Mouse (Mus musculus): ENCODE measurements around the gene Dgat2. TPM values are rescaled to one million over a fixed set of nuclear protein-coding genes. Genes with fewer than 3 reads are reported as not detected.

Dgat2 gene
- polyA plus RNA-seq, 1 experiment from 2014 or later: 44.2 TPM

DNA sequence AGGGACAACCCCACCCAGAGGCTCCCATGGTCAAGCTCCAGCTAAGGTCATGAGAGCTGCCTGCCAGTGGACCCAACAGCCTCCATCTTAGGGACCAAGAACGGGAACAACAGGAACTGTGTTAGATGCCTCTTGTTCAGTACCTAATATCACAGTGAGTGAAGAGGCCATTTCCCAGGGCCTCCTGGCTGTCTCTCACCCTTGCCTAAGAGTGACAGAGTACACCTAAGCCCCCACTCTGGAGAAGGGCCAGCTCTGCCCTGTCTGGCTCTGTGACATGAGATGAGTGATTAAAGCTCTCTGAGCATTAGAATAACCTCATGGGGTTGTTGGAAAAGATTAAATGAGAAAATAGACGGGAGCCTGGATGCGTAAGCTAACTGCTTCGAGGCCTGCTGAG is 8.5 kb downstream of the Dgat2 start:
- H3K4me3 ChIP-seq (ENCODE audit: low read depth, low read length): no peak overlapping the region
- ATAC-seq (replicated peaks; ENCODE audit: low FRiP score, low TSS enrichment, low read depth): no peak
- H3K9me3 ChIP-seq (ENCODE audit: control insufficient read depth, low read length): no peaks in the 10 kb centered on the region
- DNase-seq (ENCODE audit: low spot score): no peak
- H3K4me1 ChIP-seq (replicated peaks; ENCODE audit: control insufficient read depth, insufficient read depth, low read length): peaks cover 3% of the 10 kb centered on the region; the same call in 1 of the 2 replicates
- H3K27me3 ChIP-seq (replicated peaks; ENCODE audit: control insufficient read depth, insufficient read depth, low read length): no peaks in the 10 kb centered on the region
- WGBS: 93% methylated on average over 4 of the region's 4 CpGs
- no peak overlapping the region for H3K4me2 ChIP-seq (ENCODE audit: low read length)
- no peak overlapping the region for H3K9ac ChIP-seq (ENCODE audit: low read length)
- H3K36me3 ChIP-seq (ENCODE audit: control insufficient read depth, insufficient read depth, low read length): no peaks in the 10 kb centered on the region
- H3K27ac ChIP-seq (ENCODE audit: low read depth): no peak overlapping the region

DNA sequence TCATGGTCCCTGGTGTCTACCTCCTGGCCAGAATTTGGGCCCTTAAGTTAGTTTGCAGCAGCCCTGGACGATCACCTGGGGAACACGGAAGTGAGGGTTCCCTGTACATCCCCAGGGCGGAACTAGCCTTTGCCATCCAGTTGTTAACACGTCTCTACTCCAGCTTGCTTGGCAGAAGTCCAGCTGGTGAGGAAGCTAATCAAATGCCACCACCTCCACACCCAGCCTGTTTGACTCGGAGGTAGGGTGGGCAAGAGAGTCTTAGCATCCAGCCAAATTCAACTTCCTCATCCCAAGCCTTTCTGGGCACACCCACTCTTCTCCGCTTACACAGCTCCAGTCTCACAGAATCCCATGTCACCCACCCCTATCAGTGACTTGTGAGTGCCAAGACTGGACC is 9.6 kb downstream of the Dgat2 start:
- DNase-seq (ENCODE audit: low spot score) (no peak), ATAC-seq (replicated peaks; ENCODE audit: low FRiP score, low TSS enrichment, low read depth) (no peak)
- H3K36me3 ChIP-seq (ENCODE audit: control insufficient read depth, insufficient read depth, low read length): no peaks in the 10 kb centered on the region
- WGBS: 89% methylated on average over 6 of the region's 6 CpGs
- no peaks in the 10 kb centered on the region for H3K9me3 ChIP-seq (ENCODE audit: control insufficient read depth, low read length)
- H3K4me3 ChIP-seq (ENCODE audit: low read depth, low read length): no peak overlapping the region
- no peak overlapping the region for H3K9ac ChIP-seq (ENCODE audit: low read length)
- H3K4me1 ChIP-seq (replicated peaks; ENCODE audit: control insufficient read depth, insufficient read depth, low read length): peaks cover 3% of the 10 kb centered on the region; the same call in 1 of the 2 replicates
- H3K4me2 ChIP-seq (ENCODE audit: low read length): no peak overlapping the region
- H3K27ac ChIP-seq (ENCODE audit: low read depth): no peak overlapping the region
- no peaks in the 10 kb centered on the region for H3K27me3 ChIP-seq (replicated peaks; ENCODE audit: control insufficient read depth, insufficient read depth, low read length)

DNA sequence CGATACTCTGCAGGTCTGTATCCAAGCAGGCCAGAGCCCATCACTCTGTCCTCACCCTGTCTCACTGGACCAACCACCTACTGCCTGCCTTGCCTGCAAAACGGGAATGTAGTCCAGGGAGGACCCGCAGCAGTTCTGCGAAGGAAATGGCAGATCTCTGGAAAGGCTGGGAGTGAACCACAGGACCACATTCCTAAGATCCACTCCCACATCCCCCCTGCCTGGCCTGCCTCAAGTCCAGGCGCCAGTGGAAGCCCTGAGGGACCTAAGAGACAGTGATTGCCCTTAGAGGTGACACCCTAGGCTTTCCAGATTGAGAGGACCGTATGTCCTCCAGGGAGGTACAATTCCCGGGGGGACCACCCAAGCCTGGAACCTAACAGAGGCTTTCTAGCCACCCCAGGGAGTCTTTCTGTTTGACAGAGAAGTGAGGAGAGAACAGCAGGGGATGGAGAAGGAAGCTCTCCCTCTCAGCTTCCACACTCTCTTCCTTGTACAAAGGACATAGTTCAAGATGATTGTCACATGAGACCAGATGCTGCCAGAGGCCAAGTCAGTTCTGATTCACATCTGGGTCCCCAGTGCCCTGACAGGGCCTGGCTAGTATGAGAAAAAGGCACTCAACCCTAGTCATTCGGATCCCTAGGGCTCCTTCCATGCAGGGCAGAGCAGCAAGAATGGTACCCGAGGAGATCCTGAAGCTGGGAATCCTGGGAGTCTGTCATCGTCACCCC is 10.6 kb downstream of the Dgat2 start:
- H3K4me1 ChIP-seq (replicated peaks; ENCODE audit: control insufficient read depth, insufficient read depth, low read length): peaks cover 3% of the 10 kb centered on the region; the same call in 1 of the 2 replicates
- WGBS: 56% methylated on average over 10 of the region's 10 CpGs
- DNase-seq (ENCODE audit: low spot score) (no peak), ATAC-seq (replicated peaks; ENCODE audit: low FRiP score, low TSS enrichment, low read depth) (no peak)
- no peaks in the 10 kb centered on the region for H3K9me3 ChIP-seq (ENCODE audit: control insufficient read depth, low read length)
- no peak overlapping the region for H3K4me3 ChIP-seq (ENCODE audit: low read depth, low read length)
- no peak overlapping the region for H3K4me2 ChIP-seq (ENCODE audit: low read length)
- H3K9ac ChIP-seq (ENCODE audit: low read length): no peak overlapping the region
- no peak overlapping the region for H3K27ac ChIP-seq (ENCODE audit: low read depth)
- no peaks in the 10 kb centered on the region for H3K36me3 ChIP-seq (ENCODE audit: control insufficient read depth, insufficient read depth, low read length)
- H3K27me3 ChIP-seq (replicated peaks; ENCODE audit: control insufficient read depth, insufficient read depth, low read length): no peaks in the 10 kb centered on the region

DNA sequence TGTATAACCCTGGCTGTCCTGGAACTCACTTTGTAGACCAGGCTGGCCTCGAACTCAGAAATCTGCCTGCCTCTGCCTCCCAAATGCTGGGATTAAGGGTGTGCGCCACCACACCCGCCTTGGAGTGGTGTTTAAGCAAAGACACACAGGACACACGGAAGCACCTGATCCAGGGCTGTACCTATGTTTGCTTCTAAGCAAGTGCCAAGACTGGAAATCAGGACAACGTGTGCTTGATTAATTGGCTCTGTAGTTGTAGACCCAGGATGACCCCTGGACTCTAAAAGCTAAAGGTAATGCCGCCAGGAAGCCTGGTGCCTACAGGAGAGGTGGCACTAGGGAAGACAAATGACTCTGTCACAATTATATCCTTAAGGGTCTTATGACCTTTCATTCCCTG is 12.0 kb downstream of the Dgat2 start:
- H3K4me3 ChIP-seq (ENCODE audit: low read depth, low read length): no peak overlapping the region
- no peak overlapping the region for H3K4me2 ChIP-seq (ENCODE audit: low read length)
- no peaks in the 10 kb centered on the region for H3K27me3 ChIP-seq (replicated peaks; ENCODE audit: control insufficient read depth, insufficient read depth, low read length)
- no peaks in the 10 kb centered on the region for H3K36me3 ChIP-seq (ENCODE audit: control insufficient read depth, insufficient read depth, low read length)
- H3K4me1 ChIP-seq (replicated peaks; ENCODE audit: control insufficient read depth, insufficient read depth, low read length): peaks cover 3% of the 10 kb centered on the region; the same call in 1 of the 2 replicates
- H3K9me3 ChIP-seq (ENCODE audit: control insufficient read depth, low read length): no peaks in the 10 kb centered on the region
- no peak for ATAC-seq (replicated peaks; ENCODE audit: low FRiP score, low TSS enrichment, low read depth)
- no peak overlapping the region for H3K9ac ChIP-seq (ENCODE audit: low read length)
- no peak for DNase-seq (ENCODE audit: low spot score)
- 86% methylated on average over 6 of the region's 6 CpGs for WGBS
- no peak overlapping the region for H3K27ac ChIP-seq (ENCODE audit: low read depth)

DNA sequence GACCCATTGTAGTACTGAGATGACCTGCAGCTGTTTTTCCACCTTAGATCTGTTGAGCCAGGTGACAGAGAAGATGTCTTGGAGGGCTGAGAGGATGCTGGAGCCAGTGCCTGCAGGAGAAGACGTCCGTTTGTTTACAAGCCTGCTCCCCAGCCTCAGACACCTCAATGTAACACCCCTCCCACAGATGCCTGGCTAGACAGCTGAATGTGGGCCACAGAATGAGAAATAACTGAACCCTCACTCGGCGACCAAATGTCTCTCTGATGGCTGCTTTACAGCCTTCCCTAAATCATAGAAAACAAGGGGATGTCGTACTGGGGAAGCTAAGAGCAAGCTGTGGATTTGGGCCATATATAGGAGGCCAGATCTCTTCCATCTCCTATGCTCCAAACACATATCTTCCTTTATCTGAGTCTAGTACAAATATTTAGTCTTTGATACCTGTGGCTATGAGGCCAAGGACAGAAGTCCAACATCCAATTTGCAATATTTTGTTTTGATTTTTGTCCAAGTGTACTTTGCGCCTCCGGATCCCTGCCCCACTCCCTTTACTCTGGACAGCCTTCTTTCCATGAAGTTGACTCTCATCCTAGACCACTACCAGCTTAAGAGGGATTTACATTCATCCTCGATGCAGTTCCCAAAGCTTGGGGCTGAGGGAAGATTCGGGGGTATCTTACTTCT is 12.7 kb downstream of the Dgat2 start:
- H3K4me3 ChIP-seq (ENCODE audit: low read depth, low read length): no peak overlapping the region
- H3K9me3 ChIP-seq (ENCODE audit: control insufficient read depth, low read length): no peaks in the 10 kb centered on the region
- H3K27me3 ChIP-seq (replicated peaks; ENCODE audit: control insufficient read depth, insufficient read depth, low read length): no peaks in the 10 kb centered on the region
- H3K4me2 ChIP-seq (ENCODE audit: low read length): no peak overlapping the region
- peaks cover 3% of the 10 kb centered on the region; the same call in 1 of the 2 replicates for H3K4me1 ChIP-seq (replicated peaks; ENCODE audit: control insufficient read depth, insufficient read depth, low read length)
- ATAC-seq (replicated peaks; ENCODE audit: low FRiP score, low TSS enrichment, low read depth) (no peak), DNase-seq (ENCODE audit: low spot score) (no peak)
- H3K9ac ChIP-seq (ENCODE audit: low read length): no peak overlapping the region
- WGBS: 67% methylated on average over 9 of the region's 9 CpGs
- H3K36me3 ChIP-seq (ENCODE audit: control insufficient read depth, insufficient read depth, low read length): no peaks in the 10 kb centered on the region
- no peak overlapping the region for H3K27ac ChIP-seq (ENCODE audit: low read depth)

DNA sequence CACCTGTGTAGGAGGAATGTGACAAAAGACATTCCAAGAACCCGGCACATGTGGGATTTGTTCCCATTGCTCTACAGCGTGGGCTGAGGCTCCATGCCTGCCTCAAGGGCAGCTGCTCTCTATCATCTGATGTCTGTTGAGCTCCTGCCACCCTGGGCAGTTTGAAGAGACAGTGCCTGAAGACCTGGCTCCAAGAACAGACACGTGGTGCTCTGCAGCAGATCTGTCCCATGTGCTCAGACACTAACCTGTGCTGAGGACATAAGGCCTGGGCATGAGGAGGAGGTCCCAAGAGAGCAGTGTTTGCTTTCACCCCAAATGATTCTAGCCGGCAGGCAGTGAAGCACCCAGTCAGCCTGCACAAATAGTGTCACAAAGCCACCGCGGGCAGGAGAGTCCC is 13.8 kb downstream of the Dgat2 start:
- Histone ChIP-seq H3K9me3 (ENCODE audit: control insufficient read depth, low read length) (no peaks in the 10 kb centered on the region), H3K4me3 (ENCODE audit: low read depth, low read length) (no peak overlapping the region), H3K36me3 (ENCODE audit: control insufficient read depth, insufficient read depth, low read length) (no peaks in the 10 kb centered on the region), H3K4me2 (ENCODE audit: low read length) (no peak overlapping the region), H3K9ac (ENCODE audit: low read length) (no peak overlapping the region), H3K4me1 (replicated peaks; ENCODE audit: control insufficient read depth, insufficient read depth, low read length) (peaks cover 3% of the 10 kb centered on the region; the same call in 1 of the 2 replicates), H3K27ac (ENCODE audit: low read depth) (peak overlapping the region; percentile 62), H3K27me3 (replicated peaks; ENCODE audit: control insufficient read depth, insufficient read depth, low read length) (no peaks in the 10 kb centered on the region)
- 71% methylated on average over 6 of the region's 6 CpGs for WGBS
- ATAC-seq (replicated peaks; ENCODE audit: low FRiP score, low TSS enrichment, low read depth) (no peak), DNase-seq (ENCODE audit: low spot score) (no peak)

DNA sequence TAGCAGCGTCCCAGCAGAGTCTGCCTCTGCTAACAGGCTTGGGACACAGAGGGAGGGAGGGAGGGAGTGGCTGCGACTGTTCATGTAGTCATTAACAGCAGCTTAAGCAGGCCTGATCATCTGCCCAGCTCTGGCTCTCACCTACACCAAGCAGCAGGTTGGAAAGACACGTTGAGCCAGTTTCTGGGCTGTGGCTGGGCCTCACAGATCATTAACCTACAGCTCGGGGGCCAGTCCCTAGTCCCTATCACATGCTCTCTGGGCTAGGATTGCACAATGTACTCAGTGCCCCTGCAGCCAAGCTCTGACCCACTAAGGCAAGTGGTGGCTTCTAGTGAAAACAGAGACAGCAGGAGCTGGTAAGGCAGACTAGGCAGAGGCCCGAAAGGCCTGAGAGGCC is 14.6 kb downstream of the Dgat2 start:
- Histone ChIP-seq H3K27ac (ENCODE audit: low read depth) (peak overlapping the region; percentile 73), H3K4me2 (ENCODE audit: low read length) (no peak overlapping the region)

DNA sequence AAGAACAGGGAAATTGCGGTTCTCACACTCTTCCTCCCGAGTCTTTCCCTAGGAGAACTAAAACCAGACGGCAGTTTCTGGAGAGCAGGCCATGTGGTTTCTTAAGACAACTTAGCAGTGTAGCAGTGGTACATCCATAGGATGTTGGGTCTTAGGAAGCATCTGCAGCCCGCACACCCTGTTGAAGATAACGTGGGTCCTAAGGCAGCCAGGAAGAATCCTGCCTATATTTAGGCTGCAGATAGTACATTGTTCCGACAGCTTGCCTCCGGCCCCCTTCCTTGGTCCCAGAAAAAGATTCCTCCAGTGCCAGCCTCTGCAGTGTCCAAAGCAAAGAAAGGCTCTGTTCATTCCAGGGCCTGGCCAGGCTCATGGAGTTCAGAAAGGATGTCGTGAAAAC is 16.4 kb downstream of the Dgat2 start:
- no peaks in the 10 kb centered on the region for H3K9me3 ChIP-seq (ENCODE audit: control insufficient read depth, low read length)
- no peaks in the 10 kb centered on the region for H3K36me3 ChIP-seq (ENCODE audit: control insufficient read depth, insufficient read depth, low read length)
- ATAC-seq (replicated peaks; ENCODE audit: low FRiP score, low TSS enrichment, low read depth) (no peak), DNase-seq (ENCODE audit: low spot score) (no peak)
- no peaks in the 10 kb centered on the region for H3K27me3 ChIP-seq (replicated peaks; ENCODE audit: control insufficient read depth, insufficient read depth, low read length)
- no peak overlapping the region for H3K4me3 ChIP-seq (ENCODE audit: low read depth, low read length)
- no peak overlapping the region for H3K27ac ChIP-seq (ENCODE audit: low read depth)
- no peaks in the 10 kb centered on the region for H3K4me1 ChIP-seq (replicated peaks; ENCODE audit: control insufficient read depth, insufficient read depth, low read length)
- no peak overlapping the region for H3K4me2 ChIP-seq (ENCODE audit: low read length)
- WGBS: 77% methylated on average over 8 of the region's 8 CpGs
- no peak overlapping the region for H3K9ac ChIP-seq (ENCODE audit: low read length)

More for the DNA sequence above, 14.6 kb downstream of the Dgat2 start:
- 41% methylated on average over 5 of the region's 5 CpGs for WGBS
- ATAC-seq (replicated peaks; ENCODE audit: low FRiP score, low TSS enrichment, low read depth): peak; percentile 91
- peak; percentile 64 for DNase-seq (ENCODE audit: low spot score)
- H3K4me1 ChIP-seq (replicated peaks; ENCODE audit: control insufficient read depth, insufficient read depth, low read length): peaks cover 3% of the 10 kb centered on the region; the same call in 1 of the 2 replicates
- H3K36me3 ChIP-seq (ENCODE audit: control insufficient read depth, insufficient read depth, low read length): no peaks in the 10 kb centered on the region
- no peaks in the 10 kb centered on the region for H3K9me3 ChIP-seq (ENCODE audit: control insufficient read depth, low read length)
- H3K27me3 ChIP-seq (replicated peaks; ENCODE audit: control insufficient read depth, insufficient read depth, low read length): no peaks in the 10 kb centered on the region
- no peak overlapping the region for H3K4me3 ChIP-seq (ENCODE audit: low read depth, low read length)
- no peak overlapping the region for H3K9ac ChIP-seq (ENCODE audit: low read length)
